Mouse (Mus musculus): ENCODE measurements around the gene Ntm.

The Ntm gene

DNA sequence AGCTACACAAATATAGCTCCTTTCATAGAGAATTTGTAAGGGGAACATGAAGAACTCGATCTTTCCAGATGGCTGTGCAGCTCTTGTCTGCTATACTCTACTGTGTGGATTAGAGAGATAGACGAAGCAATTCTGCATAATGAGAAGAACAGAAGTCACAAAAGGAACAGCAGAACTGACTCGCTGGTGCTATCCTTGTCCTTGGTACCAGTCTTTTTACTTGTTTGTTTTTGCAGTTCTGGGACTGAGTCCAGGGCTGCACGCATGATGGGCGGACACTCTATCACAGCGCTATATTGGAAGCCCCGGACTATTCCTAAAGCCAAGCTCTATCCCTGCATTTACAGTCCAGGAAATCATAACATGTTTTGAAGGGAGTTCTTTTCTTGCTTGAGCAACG, 637.8 kb downstream of the Ntm start:
- no peak for DNase-seq (ENCODE audit: low read depth, low spot score)

DNA sequence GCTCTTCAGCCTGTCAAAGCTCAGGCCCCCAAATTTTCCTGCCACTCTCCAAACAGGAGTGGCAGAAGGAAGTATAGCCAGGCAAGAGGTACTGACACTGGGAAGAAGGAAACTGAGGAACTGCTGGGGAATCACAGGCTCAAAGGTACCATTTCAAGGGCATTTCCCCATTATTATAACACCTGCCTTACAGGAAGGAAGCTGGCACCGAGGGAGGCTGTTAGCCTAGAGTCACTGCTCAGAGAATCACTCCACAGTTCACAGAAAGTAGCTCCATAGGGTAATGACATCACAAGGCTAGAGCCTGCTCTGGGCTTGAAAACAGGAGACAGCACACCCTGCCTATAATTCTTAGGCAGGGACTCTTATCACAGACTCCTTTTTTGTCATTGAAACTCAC, 643.7 kb downstream of the Ntm start:
- no peak for DNase-seq (ENCODE audit: low read depth, low spot score)

DNA sequence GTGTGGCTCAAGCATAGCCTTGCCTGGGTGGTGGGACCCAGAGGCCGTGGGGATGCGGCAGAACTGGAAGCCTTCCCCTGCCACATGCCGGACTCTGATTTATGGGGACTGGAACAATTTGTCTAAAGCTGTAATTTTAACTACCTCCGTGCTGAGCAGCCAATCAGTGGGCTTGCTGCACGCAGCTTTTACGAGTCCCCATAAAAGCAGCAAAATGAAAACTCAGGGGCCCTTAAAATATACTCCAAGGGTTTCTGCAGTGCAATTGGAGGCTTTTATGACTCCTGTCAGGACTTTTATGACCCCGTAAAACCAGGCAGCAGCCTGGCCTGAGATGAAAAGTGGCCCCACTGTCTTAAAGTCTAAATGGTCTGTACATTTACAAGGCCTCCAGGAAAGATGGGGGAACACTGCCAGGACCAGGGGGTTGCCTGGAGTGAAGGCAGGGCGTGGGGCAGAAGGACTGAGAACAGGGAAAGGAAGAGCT, 644.2 kb downstream of the Ntm start:
- DNase-seq (ENCODE audit: low read depth, low spot score) = peak; percentile 71

DNA sequence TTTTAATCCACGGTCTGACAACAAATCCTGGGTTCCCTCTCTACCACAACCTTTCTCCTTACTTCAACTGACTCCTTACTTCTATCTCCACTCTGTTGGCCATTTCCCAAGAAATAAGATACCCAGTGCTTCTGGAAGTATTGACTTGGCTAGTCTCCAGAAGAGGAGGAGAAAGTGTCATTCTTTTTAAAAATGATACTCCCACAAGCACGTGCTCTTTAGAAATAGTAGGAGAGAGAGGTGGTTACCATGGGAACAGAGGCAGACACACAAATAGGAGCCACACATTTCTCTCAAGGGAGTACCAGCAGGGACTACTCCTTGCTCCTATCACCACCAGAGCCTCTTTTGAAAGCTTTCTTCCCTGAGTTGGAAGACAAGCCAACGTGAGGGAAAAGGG, 645.3 kb downstream of the Ntm start:
- peak; percentile 74 for DNase-seq (ENCODE audit: low read depth, low spot score)

DNA sequence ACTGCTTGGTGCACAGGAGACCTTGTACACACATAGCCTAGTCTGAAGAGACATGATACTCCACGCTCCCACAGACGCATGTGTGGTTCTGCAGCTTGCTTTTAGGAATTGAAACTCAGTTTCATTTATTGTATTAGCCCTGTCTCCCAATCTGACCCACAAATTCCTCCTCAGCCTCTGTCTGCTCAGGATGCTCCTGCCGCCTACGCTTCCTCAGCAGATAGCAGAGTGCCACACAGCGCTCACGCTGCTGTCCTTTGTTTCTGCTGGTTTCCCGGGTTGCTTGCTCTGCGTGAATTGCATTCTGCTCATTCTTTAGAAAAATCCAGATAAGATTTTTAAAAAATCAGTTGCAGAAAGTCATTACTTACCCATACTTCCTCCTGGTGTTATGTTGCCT, 647.1 kb downstream of the Ntm start:
- no peak for DNase-seq (ENCODE audit: low read depth, low spot score)

DNA sequence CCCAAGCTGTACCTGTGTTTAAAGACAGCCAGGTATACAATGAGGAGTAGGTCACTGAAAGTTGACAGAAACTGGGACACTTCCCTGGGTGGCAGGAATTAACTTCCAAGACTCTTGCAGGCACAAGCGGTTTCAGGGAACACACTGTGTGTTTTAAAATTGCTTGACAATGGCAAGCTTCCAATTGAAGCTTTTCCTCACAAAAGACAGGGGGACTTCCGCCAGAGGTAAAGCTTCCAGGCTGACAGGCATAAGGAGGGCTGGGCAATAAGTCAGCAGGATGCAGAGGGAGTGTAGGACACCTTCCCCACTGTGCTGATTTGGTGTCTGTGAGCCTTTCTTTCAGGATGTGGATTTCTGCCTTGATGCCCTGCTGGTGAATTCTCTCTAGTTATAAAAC, 656.0 kb downstream of the Ntm start:
- no peak for DNase-seq (ENCODE audit: low read depth, low spot score)

DNA sequence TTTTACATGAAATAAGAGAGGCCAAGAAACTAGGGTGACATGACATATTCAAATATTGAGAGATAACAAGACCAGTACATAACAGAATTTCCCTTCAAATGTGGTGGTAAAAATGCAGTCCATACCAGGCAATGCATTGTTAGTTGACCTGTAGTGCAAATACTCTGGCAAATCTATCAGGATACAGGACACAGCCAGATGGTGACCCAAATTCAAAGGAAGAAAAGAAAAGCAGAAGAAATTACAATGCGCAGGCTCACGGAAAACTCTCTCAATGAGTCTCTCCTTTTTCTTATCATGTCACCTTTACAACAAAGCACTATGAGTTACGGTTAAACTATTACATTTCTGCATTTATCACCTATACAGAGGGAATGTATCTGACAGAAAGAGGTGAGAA, 664.6 kb downstream of the Ntm start:
- DNase-seq (ENCODE audit: low read depth, low spot score) = no peak

DNA sequence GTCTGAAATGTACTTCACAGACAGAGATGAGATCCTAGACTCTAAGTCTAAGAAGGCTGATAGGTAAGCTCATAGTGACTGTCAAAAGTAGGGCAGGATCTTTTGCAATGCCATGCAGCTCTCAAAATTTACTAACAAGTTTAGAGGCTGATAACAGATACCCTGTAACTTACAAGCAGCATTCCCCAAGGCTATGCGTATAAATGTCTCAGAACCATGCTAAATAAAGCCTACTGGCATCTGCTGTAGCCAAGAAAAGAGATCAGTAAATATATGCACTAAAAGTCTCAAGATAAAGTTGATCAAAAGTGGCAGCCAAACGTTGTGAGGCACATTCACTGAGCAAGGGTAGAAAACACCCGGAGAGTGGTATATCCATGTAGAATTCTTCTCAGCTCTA, 666.2 kb downstream of the Ntm start:
- no peak for DNase-seq (ENCODE audit: low read depth, low spot score)

DNA sequence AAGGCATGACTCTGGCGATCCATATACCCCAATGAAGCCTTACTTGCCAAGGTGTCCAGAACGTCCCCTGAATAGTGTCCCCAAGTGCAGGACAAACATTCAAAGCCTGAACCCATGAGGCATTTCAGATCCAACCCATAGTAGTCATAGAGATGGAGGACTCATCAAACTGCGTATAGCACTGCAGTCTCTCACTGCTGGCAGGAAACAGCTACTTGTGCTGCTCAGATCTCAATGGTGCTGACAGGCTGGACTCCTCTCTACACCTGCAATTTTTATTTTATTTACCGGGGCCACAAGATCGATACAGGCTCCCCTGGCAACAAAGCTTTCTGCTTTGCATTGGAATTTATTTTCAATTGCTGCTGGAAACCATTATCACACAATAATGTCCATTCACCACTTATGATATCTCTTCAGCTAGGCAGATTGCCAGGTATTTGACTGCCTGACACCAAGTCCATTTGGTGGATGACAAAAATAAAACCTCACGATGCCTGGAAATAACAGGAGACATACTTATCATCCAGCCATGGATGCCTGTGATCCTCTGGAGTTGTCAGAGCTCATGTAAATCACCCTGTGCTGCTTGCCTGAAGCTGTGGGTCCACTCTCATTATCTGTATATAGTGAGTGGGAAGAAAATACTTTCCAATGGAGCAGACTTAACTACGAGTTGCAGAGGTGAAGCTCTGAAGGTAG, 674.8 kb downstream of the Ntm start:
- DNase-seq (ENCODE audit: low read depth, low spot score) = no peak

DNA sequence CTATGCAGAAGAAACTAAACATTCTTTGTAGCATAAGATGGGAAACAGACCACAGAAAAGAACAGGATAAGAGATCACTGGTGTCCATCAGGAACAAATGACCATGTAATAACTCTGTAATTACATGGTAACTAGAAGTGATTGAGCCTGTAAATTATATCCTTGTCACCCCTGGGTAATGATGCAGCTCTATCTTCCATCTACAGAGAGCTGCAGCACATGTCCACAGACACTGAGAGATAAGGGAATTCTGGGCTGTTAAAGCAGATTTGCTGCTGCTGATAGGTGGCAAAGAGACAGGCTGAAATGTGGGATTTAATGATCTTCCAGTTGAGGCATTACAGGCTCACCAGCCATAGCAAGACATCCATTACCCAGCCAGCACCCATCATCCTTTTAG, 677.8 kb downstream of the Ntm start:
- DNase-seq (ENCODE audit: low read depth, low spot score) = no peak

DNA sequence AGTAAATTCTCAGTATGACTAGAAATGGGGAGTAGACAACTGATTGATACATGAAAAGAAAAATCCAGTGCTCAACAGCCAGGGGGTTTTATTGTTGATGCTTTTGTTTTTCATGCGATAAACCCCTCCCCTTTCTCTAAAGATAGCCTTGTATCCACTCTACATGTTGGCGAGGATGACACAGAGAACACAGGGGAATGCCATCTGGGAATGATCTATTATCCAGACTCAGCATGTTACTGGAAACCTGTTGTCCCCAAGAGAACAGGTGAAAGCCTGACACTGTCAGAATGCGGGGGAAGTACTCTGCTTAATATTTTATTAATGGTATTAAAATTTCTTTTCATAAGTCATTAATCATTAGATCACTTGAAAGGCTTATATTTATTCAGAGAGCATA, 690.1 kb downstream of the Ntm start:
- no peak for DNase-seq (ENCODE audit: low read depth, low spot score)

DNA sequence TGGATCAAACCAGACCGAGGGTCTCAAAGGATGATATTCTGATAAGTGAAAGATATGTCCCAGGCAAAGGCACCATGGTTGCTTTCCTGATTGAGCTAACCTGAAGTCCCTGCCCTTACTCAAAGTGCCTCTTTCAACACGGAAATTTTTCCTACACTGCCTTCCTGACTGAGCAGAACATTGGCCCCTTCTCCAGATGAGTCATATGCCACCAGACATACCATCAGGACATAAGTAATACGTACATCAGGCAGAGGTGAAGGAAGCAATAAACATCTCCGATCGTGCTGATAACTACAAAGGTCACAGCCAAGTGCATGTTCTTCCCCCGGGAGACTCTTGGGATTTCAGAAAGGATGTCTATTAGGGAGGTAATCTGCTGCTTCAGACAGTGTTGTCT, 693.0 kb downstream of the Ntm start:
- DNase-seq (ENCODE audit: low read depth, low spot score) = no peak

DNA sequence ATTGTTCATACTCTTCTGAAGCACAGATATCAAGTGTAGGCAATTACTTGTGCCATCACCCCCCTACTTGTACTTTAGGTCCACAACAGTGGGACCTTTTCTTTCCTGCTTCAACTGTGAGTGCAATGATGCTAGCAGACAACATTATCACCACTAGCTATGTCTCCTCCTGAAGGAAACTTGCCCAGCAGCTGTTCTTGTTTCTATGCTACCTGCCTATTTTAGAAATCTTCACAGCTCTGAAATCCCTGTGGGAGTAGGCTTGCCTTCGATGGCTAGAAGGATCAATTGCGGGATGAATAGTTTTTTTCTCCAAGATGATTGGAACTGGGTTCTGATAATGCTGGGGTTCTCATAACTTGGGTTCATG, 693.7 kb downstream of the Ntm start:
- DNase-seq (ENCODE audit: low read depth, low spot score) = no peak

DNA sequence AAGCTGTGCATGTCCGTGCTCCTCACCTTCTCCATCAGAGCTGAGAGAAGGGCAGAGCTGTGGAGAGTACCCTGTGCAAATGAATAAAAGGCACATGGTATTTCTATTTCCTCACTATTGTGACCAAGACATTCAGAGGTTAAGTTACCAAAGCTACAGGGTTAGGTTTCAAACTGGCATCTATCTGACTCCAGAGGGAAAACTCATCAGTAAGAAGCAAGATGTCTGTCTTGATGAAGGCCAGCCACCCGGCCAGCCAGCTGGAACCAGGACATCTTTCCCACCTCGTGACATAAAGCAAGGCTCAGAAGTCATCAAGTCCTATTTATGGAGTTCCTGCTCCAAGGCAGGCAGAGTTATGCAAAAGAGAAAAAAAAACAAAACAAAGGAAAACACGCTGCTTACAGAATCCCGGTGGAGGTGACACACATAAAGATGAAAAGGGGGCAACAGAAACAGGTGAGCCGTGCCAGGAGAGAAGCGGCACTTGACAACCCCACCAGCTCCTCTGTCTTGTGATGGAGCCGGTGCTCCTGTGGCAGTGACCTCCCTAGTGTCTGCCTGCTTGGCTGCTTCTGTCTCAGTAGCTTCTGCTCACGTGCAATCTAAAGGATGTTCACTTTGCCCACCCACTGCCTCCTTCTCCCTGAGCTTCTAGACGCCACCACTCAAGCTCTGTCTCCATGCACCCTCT, 694.2 kb downstream of the Ntm start:
- no peak for DNase-seq (ENCODE audit: low read depth, low spot score)

DNA sequence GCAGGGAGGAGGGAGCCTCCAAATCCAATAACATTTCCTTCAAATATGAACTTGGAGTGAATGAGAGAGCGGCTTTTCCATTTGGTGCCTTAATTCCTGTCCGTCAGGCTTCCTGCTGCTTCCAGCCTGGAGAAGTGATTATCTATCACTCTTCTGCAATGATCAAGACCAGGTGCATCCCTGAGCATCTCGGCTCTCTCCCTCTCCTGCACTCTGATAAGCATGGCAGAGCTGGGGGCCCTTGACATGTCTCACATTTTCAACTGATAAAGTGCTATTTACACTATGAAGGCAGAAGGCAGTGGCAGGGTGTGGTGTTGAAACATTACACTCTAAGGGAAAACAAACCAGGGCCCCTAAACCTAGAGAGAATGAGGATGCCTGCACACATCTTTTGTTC, 695.3 kb downstream of the Ntm start:
- no peak for DNase-seq (ENCODE audit: low read depth, low spot score)

DNA sequence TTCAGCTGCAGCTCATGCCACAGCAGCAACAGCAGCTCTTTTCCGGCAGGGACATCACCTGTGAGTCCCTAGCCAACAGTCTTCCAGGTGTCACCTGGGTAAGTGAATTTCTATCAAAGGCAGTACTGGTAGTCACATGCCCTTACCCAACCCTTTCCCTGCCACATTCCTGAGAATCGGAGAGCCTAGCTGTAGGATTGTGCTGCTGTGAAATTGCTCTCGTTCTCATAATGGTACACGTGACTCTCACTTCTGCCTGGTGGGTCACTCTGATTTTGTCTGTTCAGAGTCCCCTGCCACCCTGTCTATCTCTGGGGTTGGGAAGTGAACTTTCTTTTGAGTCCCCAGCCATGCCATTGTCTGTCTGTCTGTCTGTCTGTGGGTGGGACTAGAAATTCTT, 697.8 kb downstream of the Ntm start:
- DNase-seq (ENCODE audit: low read depth, low spot score) = no peak

DNA sequence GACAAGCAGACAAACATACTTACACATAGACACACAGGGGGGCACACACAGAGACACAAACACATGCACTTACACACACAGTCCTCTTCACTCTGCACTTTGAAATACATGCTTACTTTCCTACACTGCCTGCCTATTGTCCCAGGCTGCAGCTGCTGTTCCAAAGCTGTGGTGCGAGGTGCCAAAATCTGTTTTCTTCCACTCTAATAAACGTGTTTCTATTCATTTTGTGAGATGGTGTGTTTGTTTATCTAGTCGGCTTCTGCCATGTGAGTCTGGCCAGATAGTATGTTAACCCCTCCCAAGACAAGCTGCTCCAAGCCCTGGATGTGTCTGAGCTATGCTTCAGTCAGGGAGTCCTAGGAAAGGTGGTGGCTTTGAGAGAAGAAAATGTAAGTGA, 700.1 kb downstream of the Ntm start:
- DNase-seq (ENCODE audit: low read depth, low spot score) = no peak

DNA sequence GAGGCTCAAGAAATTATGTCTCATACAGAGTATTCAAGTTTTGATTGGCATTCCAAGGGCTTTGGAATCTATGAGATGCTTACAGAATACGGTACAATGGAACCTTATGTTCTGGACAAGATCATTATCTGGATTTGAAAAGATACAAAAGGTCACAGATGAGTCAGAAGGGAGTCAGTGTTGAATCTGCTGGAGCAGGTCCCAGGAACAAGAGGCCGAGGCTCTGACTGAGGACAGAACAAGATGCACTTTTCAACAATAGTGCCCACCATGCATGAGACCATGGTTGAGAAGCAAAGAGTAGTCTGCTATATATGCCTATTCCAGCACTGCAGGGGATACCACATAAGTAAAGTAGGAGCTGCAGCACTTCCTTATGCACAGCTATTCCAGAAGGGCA, 710.1 kb downstream of the Ntm start:
- no peak for DNase-seq (ENCODE audit: low read depth, low spot score)

DNA sequence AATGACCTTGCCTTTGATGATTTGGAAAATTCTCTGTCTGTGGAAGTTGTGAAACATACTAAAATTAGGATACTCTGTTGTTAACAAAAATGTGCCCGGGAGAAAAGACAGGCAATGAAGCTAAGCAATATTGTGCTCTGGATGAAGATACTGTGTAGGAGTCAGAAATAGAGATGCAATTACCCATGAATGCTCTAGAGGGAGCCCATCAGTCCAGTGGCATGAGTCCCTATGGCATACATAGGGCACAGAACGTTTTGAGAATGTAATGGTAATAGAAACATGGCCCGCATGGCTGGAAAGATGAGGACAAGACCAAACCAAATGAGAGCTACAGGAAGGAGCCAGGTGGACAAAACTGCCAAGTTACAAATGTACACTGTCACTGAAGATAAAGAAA, 712.1 kb downstream of the Ntm start:
- DNase-seq (ENCODE audit: low read depth, low spot score) = no peak

DNA sequence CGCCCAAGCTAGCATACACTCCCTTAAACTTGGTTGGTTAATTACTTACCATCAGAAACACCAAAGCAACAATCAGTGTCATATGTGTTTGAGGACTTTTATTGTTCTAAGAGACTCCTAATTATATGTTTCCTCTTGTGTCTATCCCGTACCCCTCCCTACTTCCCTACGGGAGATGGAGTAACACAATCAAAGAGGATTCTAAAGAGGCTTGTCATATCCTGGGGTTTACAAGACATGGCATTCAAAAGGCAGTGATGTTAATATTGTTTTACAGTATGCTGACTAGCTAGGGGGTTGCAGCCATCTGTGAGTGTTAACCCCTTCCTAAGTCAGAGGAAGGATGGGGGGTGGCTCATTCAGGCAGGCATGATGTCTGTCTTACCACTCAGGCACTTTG, 715.1 kb downstream of the Ntm start:
- DNase-seq (ENCODE audit: low read depth, low spot score) = no peak

DNA sequence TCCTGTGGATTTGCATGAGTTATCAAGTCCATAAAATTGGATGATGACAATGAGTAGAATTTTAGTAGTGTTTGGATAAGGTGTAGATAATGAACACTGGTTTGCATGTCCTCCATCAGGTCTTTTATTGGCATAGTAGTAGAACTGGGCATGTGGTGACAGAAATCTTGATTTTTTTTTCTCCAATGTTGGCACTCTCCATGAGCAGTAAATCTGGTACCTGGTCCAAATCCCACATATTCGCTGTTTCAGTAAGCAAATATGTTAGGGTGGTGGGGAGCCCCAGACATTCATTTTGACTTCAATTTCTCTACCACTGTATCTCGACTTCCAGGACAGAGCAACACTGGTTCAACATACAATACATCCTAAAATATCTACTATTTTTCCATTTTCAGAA, 718.9 kb downstream of the Ntm start:
- DNase-seq (ENCODE audit: low read depth, low spot score) = no peak

DNA sequence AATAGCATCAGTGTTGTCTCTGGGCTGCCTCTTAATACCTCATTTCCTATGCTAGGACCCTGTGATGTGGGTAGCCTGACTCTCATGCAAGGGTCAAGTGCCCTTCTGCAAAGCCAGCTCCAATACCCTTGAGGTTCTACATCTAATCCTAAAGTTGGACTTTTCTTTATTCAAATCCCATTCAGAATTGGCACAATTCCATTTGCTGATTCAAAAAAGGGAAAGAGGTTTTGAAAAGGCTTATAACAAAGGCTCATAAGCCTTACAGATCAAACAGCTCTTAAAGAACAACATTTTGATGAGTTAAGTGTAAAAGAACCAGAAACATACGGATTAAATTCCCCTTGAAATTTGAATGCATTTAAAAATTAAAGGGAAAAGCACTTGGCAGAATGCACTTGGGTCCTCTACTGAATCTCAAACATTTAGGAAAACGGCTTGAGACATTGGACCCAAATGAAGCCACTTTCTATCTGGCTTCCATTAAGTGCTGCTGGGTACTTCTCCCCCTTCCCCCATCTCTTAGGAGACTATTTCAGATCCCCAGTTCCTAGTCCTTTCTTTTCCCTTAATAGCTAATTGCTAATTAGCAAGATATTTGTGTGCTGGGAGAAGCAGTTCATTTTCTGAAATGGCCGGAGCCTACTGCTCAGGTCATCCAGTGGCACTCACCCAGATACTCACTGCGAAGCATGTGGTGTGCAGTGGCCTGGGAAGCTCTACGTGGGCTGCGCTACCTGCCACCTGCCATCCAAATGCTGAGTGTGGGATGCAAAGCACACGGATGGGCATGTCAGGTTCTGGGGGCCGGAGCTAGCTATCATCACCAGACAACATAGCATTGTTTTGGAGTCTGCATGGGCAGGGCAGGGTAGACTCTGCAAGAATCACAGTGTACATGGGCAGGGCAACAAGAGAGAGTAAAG, 720.2 kb downstream of the Ntm start:
- DNase-seq (ENCODE audit: low read depth, low spot score) = no peak

DNA sequence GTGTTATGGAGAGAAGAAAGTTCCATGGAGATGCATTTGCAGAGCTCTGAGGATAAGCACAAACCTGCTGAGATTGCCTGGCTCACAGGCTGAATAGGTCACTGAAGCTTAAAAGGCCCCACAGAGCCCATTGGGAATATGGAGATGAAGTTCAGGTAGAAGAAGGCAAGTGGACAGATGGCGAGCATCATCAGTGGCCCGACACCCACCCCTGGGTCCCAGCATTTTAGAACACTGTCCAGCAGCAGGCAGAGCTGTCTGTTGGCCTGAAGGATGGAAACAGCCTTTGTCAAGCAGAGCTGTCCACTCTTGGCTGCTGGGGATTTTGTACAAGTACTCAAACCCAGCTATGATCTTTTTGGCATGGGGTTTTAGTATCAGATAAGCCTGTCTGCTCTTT, 722.1 kb downstream of the Ntm start:
- no peak for DNase-seq (ENCODE audit: low read depth, low spot score)
